Mouse (Mus musculus): ENCODE data around the gene Kalrn. TPM values are rescaled to one million over a fixed set of nuclear protein-coding genes. Genes with fewer than 3 reads are reported as not detected.

The Kalrn gene
- polyA plus RNA-seq, 2 experiments from 2014 or later: 0.34 TPM; not detected in 1

GRCm38 (mm10) chr16:33965878-33966537, 607.3 kb downstream of the Kalrn start:
- ATAC-seq: peak; percentile 29

GRCm38 (mm10) chr16:33963509-33963908, 609.8 kb downstream of the Kalrn start:
- no peak for ATAC-seq

GRCm38 (mm10) chr16:33954793-33955192, 618.5 kb downstream of the Kalrn start:
- no peak for ATAC-seq

- no peak for ATAC-seq
Observed at GRCm38 (mm10) chr16:33953008-33953407, 620.3 kb downstream of the Kalrn start.

GRCm38 (mm10) chr16:33950830-33951229, 622.5 kb downstream of the Kalrn start:
- ATAC-seq: peak; percentile 71

- no peak for ATAC-seq
Observed at GRCm38 (mm10) chr16:33950386-33950785, 622.9 kb downstream of the Kalrn start.

GRCm38 (mm10) chr16:33947664-33948571, 625.4 kb downstream of the Kalrn start:
- no peak for ATAC-seq

- ATAC-seq: no peak
Observed at GRCm38 (mm10) chr16:33946021-33946420, 627.3 kb downstream of the Kalrn start.

GRCm38 (mm10) chr16:33944772-33945171, 628.6 kb downstream of the Kalrn start:
- ATAC-seq: no peak

- ATAC-seq: no peak
Observed at GRCm38 (mm10) chr16:33944126-33944525, 629.2 kb downstream of the Kalrn start.

- ATAC-seq: no peak
Observed at GRCm38 (mm10) chr16:33943388-33943787, 629.9 kb downstream of the Kalrn start.

GRCm38 (mm10) chr16:33942341-33942740, 631.0 kb downstream of the Kalrn start:
- ATAC-seq: no peak

GRCm38 (mm10) chr16:33941271-33941781, 632.0 kb downstream of the Kalrn start:
- no peak for ATAC-seq

GRCm38 (mm10) chr16:33940095-33940494, 633.2 kb downstream of the Kalrn start:
- ATAC-seq: no peak

- ATAC-seq: no peak
Observed at GRCm38 (mm10) chr16:33939636-33940035, 633.7 kb downstream of the Kalrn start.

GRCm38 (mm10) chr16:33939133-33939531, 634.2 kb downstream of the Kalrn start:
- no peak for ATAC-seq

- ATAC-seq: no peak
Observed at GRCm38 (mm10) chr16:33938311-33939132, 634.8 kb downstream of the Kalrn start.

- ATAC-seq: no peak
Observed at GRCm38 (mm10) chr16:33937567-33937966, 635.8 kb downstream of the Kalrn start.

GRCm38 (mm10) chr16:33936885-33937284, 636.4 kb downstream of the Kalrn start:
- no peak for ATAC-seq

GRCm38 (mm10) chr16:33935407-33935785, 637.9 kb downstream of the Kalrn start:
- no peak for ATAC-seq

GRCm38 (mm10) chr16:33934701-33935406, 638.5 kb downstream of the Kalrn start:
- no peak for ATAC-seq

- ATAC-seq: no peak
Observed at GRCm38 (mm10) chr16:33933411-33933810, 639.9 kb downstream of the Kalrn start.

Measured in activated CD4-positive, CD25-positive, alpha-beta regulatory T cell, adult 4 months (primary cell).